Mouse (Mus musculus) midbrain, embryonic 14.5 days (tissue): Measurements from ENCODE around the gene Icam4. TPM values are rescaled to one million over a fixed set of nuclear protein-coding genes. Genes with fewer than 3 reads are reported as not detected.

Experiments
- ATAC-seq: fragments of 200-750 bp; cut with Nextera tagmentation; 2 replicates; pipeline ENCODE4 v1.8.0; 2017; ENCODE audit warnings: moderate number of reproducible peaks, moderate library complexity; ENCODE audit not compliant: low FRiP score, low TSS enrichment
- DNase-seq: peaks from one replicate; pipeline ENCODE4 v3.0.0-alpha.2; 2015
- H3K27ac ChIP-seq: fragments of 300-500 bp; sonication (generic); replicated peaks from 2 replicates; pipeline ENCODE4 v1.5.1; 2014; ENCODE audit warnings: mild to moderate bottlenecking, low read depth, low read length, moderate library complexity
- H3K27me3 ChIP-seq: fragments of 300-500 bp; sonication (generic); 2 replicates; pipeline ENCODE4 v1.6.1; 2014; ENCODE audit warnings: low read length, control low read depth, mixed read lengths; ENCODE audit not compliant: control insufficient read depth, insufficient read depth
- H3K36me3 ChIP-seq: fragments of 300-500 bp; sonication (generic); 2 replicates; pipeline ENCODE4 v1.6.1; 2014; ENCODE audit warnings: low read length, control low read depth; ENCODE audit not compliant: control insufficient read depth, insufficient read depth
- H3K4me1 ChIP-seq: fragments of 300-500 bp; sonication (generic); 2 replicates; pipeline ENCODE4 v1.6.1; 2014; ENCODE audit warnings: mild to moderate bottlenecking, antibody characterized with exemption, low read length, control low read depth; ENCODE audit not compliant: control insufficient read depth, insufficient read depth
- H3K4me2 ChIP-seq: fragments of 300-500 bp; sonication (generic); 2 replicates; pipeline ENCODE4 v1.6.1; 2014; ENCODE audit warnings: mild to moderate bottlenecking, low read length, moderate library complexity
- H3K4me3 ChIP-seq: fragments of 300-500 bp; sonication (generic); replicated peaks from 2 replicates; pipeline ENCODE4 v1.5.1; 2014; ENCODE audit warnings: low read depth, low read length
- H3K9ac ChIP-seq: fragments of 300-500 bp; sonication (generic); replicated peaks from 2 replicates; pipeline ENCODE4 v1.6.1; 2014; ENCODE audit warnings: mild to moderate bottlenecking, low read length, moderate library complexity
- H3K9me3 ChIP-seq: fragments of 300-500 bp; sonication (generic); 2 replicates; pipeline ENCODE4 v1.6.1; 2016; ENCODE audit warnings: low read length, control low read depth, mixed read lengths; ENCODE audit not compliant: control insufficient read depth
- WGBS: fragments of 180-500 bp; shearing (Covaris S2); extraction: QIAGEN DNeasy Blood & Tissue Kit; methylation state at CpG from one replicate; pipeline ENCODE4 v1.1.7; 2014; 5-methylcytosine and 5-hydroxymethylcytosine counted together
- polyA plus RNA-seq: library from polyadenylated mRNA; unstranded; fragments of >200 nt; fragmentation: Nextera tagmentation; extraction: Ambion mirVana; gene quantifications from 2 replicates; pipeline ENCODE4 v1.2.1, GENCODE M21; 2014

Icam4 gene
- polyA plus RNA-seq, 1 experiment from 2014 or later = not detected

- H3K4me1 ChIP-seq = no peaks in the 10 kb centered on the region
- no peaks in the 10 kb centered on the region for H3K36me3 ChIP-seq
- no peak overlapping the region for H3K27ac ChIP-seq
- no peak overlapping the region for H3K4me3 ChIP-seq
- H3K27me3 ChIP-seq = peaks cover 2% of the 10 kb centered on the region; the same call in 1 of the 2 replicates
- no peak overlapping the region for H3K4me2 ChIP-seq
- 80% methylated on average over 3 of the region's 3 CpGs for WGBS
- H3K9ac ChIP-seq = no peak overlapping the region
- no peak for ATAC-seq
- no peaks in the 10 kb centered on the region for H3K9me3 ChIP-seq
- DNase-seq = no peak
These were observed 16.1 kb downstream of the Icam4 start for GRCm38 (mm10) chr9:21045235-21045634.

GRCm38 (mm10) chr9:21051578-21051977 lies 22.4 kb downstream of the Icam4 start:
- 70% methylated on average over 10 of the region's 10 CpGs for WGBS
- no peak for ATAC-seq
- no peak overlapping the region for H3K4me3 ChIP-seq

GRCm38 (mm10) chr9:21062928-21063327 lies 33.8 kb downstream of the Icam4 start:
- Histone ChIP-seq H3K4me2 (no peak overlapping the region), H3K9me3 (no peaks in the 10 kb centered on the region), H3K4me3 (no peak overlapping the region), H3K27ac (no peak overlapping the region), H3K4me1 (no peaks in the 10 kb centered on the region), H3K9ac (no peak overlapping the region), H3K36me3 (peaks cover 48% of the 10 kb centered on the region), H3K27me3 (no peaks in the 10 kb centered on the region)
- DNase-seq = no peak
- no peak for ATAC-seq
- WGBS = 92% methylated on average over 2 of the region's 2 CpGs

More at GRCm38 (mm10) chr9:21051578-21051977, 22.4 kb downstream of the Icam4 start:
- no peaks in the 10 kb centered on the region for H3K4me1 ChIP-seq
- DNase-seq = no peak
- H3K27ac ChIP-seq = no peak overlapping the region
- H3K4me2 ChIP-seq = no peak overlapping the region
- H3K9me3 ChIP-seq = no peaks in the 10 kb centered on the region
- H3K9ac ChIP-seq = no peak overlapping the region
- no peaks in the 10 kb centered on the region for H3K27me3 ChIP-seq
- no peaks in the 10 kb centered on the region for H3K36me3 ChIP-seq

- Histone ChIP-seq H3K27me3 (no peaks in the 10 kb centered on the region), H3K27ac (no peak within 1 kb of the TSS), H3K9ac (no peak within 1 kb of the TSS), H3K36me3 (peaks cover 46% of the 10 kb centered on the region), H3K4me1 (peaks cover 1% of the 10 kb centered on the region; the same call in 1 of the 2 replicates), H3K4me2 (no peak within 1 kb of the TSS), H3K9me3 (no peaks in the 10 kb centered on the region), H3K4me3 (no peak within 1 kb of the TSS)
- ATAC-seq (no peak), DNase-seq (no peak)
- WGBS = 85% methylated on average over 27 of the region's 27 CpGs
These were observed 38.0 kb downstream of the Icam4 start, which contains the start of gene Zglp1 for GRCm38 (mm10) chr9:21067006-21067684. Gene Zglp1 (minus strand): TSS chr9:21067093.

- 22% methylated on average over 4 of the region's 4 CpGs for WGBS
- no peak for ATAC-seq
- Histone ChIP-seq H3K4me2 (peak overlapping the region; percentile 93), H3K4me1 (peaks cover 8% of the 10 kb centered on the region; the same call in 1 of the 2 replicates), H3K9me3 (no peaks in the 10 kb centered on the region), H3K9ac (peak overlapping the region; percentile 85), H3K27me3 (no peaks in the 10 kb centered on the region), H3K27ac (no peak overlapping the region; the same call in 1 of the 2 replicates), H3K4me3 (peak overlapping the region; percentile 86), H3K36me3 (peaks cover 34% of the 10 kb centered on the region)
- DNase-seq = no peak
These were observed 43.5 kb downstream of the Icam4 start for GRCm38 (mm10) chr9:21072641-21073040.

- H3K4me2 ChIP-seq = peak within 1 kb of the TSS; percentile 93
- H3K27me3 ChIP-seq = no peaks in the 10 kb centered on the region
- peak; percentile 95 for DNase-seq
- H3K4me1 ChIP-seq = peaks cover 8% of the 10 kb centered on the region; the same call in 1 of the 2 replicates
- WGBS = 3% methylated on average over 58 of the region's 58 CpGs
- peak; percentile 94 for ATAC-seq
- H3K27ac ChIP-seq = peak within 1 kb of the TSS; percentile 60
- peaks cover 35% of the 10 kb centered on the region for H3K36me3 ChIP-seq
- peak within 1 kb of the TSS; percentile 85 for H3K9ac ChIP-seq
- no peaks in the 10 kb centered on the region for H3K9me3 ChIP-seq
- H3K4me3 ChIP-seq = peak within 1 kb of the TSS; percentile 86
These were observed 44.1 kb downstream of the Icam4 start, which contains the start of the genes Gm49373 and Fdx1l for GRCm38 (mm10) chr9:21073044-21073840. Gene Gm49373 (minus strand): TSS chr9:21073096. Gene Fdx1l (minus strand): TSS chr9:21073614.

GRCm38 (mm10) chr9:21074173-21074572 lies 45.0 kb downstream of the Icam4 start:
- Histone ChIP-seq H3K9ac (no peak overlapping the region), H3K36me3 (peaks cover 44% of the 10 kb centered on the region), H3K4me3 (no peak overlapping the region), H3K9me3 (no peaks in the 10 kb centered on the region), H3K4me1 (peaks cover 8% of the 10 kb centered on the region; the same call in 1 of the 2 replicates), H3K27me3 (no peaks in the 10 kb centered on the region), H3K27ac (no peak overlapping the region), H3K4me2 (no peak overlapping the region)
- WGBS = 90% methylated on average over 1 of the region's 1 CpGs
- ATAC-seq = no peak
- DNase-seq = no peak

GRCm38 (mm10) chr9:21075625-21076024 lies 46.5 kb downstream of the Icam4 start:
- H3K4me1 ChIP-seq = peaks cover 8% of the 10 kb centered on the region; the same call in 1 of the 2 replicates
- H3K9me3 ChIP-seq = no peaks in the 10 kb centered on the region
- peaks cover 59% of the 10 kb centered on the region for H3K36me3 ChIP-seq
- H3K27ac ChIP-seq = no peak overlapping the region
- no peak overlapping the region for H3K9ac ChIP-seq
- ATAC-seq = no peak
- no peak overlapping the region for H3K4me2 ChIP-seq
- H3K27me3 ChIP-seq = no peaks in the 10 kb centered on the region
- DNase-seq = no peak
- 95% methylated on average over 3 of the region's 3 CpGs for WGBS
- H3K4me3 ChIP-seq = no peak overlapping the region
